Mouse (Mus musculus): ENCODE data around the gene Gramd2. TPM values are rescaled to one million over a fixed set of nuclear protein-coding genes. Genes with fewer than 3 reads are reported as not detected.

The Gramd2 gene
- total RNA-seq (2015; ENCODE audit: low replicate concordance) (not detected in 2 replicates), total RNA-seq (2017; ENCODE audit: low replicate concordance) (0.13 TPM in 1 of 2 replicates, not detected in the other)

DNA sequence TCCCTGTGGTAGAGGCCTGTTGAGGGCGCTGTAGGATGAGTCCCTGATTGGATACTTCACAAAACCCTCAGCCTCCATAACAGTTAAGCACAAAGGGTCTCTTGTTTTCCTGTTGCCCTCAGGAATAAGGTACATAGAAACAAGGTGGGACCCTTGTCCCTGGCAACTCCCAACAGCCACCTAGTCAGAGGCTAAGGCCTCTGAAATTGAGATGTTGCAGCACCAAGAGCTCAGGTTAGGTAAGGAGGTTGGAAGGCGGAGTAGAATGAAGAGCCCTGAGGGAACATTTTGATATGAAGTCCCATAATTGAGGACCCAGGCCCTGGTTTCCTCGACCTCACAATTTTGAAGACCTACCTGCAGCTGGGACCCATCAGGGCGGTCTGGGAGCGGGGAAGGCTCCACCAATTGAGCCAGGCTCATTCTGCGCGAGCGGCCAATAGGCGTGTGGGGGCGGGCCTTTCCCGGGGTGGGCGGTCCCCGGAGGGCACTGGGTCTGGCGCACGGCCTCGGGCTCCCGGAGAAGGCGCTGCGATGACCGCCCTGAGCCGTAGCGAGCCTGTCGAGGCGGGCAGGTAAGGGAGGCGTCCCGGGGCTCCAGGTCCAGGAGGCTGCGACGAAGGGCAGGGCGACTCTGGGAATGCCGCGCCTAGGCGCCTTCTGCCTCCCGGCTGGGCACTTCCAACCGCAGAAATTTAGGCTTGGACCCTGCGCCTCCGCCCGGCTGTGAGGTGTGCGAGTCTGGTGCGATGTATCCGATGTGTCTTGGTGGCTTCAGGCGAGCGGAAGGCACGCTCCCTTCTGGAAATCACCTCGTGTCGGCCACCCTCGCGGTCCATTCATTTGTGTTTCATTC lies at the start of gene Gramd2:
TSS of gene Gramd2 (plus strand) at position 467 of the 856 bp plus-strand sequence.
- no peak for ATAC-seq (replicated peaks; ENCODE audit: low FRiP score, poor library complexity, severe bottlenecking)

DNA sequence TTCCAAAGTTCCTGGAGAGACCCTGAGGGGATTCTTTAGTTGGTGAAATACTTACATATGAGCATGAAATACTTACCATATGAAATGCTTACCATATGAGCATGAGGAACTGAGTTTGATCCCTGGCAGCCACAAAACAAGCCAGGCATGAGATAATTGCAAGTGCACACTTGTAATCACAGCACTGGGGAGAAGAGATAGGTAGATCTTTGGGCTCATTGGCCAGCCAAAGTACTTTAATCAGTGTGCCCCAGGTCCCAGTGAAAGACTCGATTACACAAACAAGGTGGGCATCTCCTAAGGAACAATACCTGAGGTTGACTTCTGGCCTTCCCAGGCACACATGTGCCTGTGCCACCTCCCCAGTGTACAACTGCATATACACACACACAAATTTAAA lies 41.6 kb upstream of the Gramd2 start:
- no peak for ATAC-seq (replicated peaks; ENCODE audit: low FRiP score, poor library complexity, severe bottlenecking)

DNA sequence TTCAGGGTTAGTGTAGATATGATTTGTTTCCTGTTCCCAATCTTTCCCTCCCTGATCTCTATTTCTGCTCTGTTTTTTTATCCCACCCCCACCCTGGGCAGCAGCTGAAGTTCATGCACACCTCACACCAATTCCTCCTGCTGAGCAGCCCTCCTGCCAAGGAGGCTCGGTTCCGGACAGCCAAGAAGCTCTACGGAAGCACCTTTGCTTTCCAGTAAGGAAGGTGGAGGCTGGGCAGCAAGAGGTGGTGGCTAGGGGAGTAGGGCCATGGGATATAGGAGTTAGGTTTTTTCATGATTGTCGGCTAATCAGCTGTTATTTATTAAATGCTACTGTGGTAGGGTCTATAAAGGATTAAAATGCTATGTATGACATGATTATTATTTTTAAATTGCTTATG lies 40.0 kb upstream of the Gramd2 start:
- ATAC-seq (replicated peaks; ENCODE audit: low FRiP score, poor library complexity, severe bottlenecking): no peak

DNA sequence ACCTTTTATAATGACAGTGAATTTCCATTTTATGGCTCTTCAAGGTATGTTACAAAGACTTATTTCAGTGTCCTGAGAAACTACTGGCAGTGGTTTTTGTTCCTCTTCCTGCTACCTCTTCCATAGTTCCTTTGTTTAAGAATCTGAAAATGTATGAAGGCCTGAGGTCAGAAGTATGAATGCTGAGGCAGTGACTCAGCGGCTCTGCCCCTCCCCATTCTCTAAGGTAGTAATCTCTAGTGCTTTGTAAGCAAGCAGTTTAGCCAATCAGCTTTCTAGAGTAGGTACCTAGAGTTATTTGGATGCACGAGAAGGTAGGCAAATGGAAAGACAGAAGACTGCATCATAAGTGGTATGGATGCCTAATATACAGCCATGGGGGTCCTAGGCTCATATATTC lies 38.6 kb upstream of the Gramd2 start:
- no peak for ATAC-seq (replicated peaks; ENCODE audit: low FRiP score, poor library complexity, severe bottlenecking)

DNA sequence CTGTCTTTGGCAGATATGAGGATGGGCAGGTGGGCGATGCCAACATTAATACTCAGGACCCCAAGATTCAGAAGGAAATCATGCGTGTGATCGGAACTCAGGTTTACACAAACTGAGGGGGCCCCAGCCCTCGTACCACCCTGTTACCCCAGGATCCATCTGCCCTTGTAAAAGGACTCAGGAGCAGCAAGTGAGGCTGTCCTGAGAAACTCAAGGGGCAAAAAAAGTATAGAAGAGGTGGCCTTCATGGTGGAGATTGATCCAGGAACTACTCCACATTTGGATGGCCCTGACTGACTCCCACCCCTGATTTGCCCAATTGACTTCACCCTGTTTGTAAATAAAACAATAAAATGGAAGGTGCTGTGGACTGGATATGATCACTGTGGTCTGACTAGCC lies 30.0 kb upstream of the Gramd2 start:
- ATAC-seq (replicated peaks; ENCODE audit: low FRiP score, poor library complexity, severe bottlenecking): no peak

DNA sequence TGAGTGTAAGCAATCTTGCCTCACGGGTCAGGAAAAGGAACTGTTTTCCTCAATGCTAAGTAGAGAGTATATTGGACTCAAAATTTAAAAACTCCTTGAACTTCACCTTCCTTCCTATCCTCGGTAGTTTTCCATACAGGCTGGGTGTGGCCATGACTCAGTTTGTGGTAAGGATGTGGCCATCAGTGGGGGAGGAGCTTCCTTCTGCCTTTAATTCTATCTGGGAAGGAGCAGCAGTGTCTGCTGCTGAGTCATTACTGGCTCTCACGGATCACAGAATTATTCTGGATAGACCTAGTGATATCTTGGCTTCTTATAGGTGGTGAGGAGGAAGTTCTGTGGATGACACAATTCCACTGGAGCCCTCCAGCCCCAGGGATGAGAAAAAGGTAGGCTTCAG lies 26.6 kb upstream of the Gramd2 start:
- no peak for ATAC-seq (replicated peaks; ENCODE audit: low FRiP score, poor library complexity, severe bottlenecking)

DNA sequence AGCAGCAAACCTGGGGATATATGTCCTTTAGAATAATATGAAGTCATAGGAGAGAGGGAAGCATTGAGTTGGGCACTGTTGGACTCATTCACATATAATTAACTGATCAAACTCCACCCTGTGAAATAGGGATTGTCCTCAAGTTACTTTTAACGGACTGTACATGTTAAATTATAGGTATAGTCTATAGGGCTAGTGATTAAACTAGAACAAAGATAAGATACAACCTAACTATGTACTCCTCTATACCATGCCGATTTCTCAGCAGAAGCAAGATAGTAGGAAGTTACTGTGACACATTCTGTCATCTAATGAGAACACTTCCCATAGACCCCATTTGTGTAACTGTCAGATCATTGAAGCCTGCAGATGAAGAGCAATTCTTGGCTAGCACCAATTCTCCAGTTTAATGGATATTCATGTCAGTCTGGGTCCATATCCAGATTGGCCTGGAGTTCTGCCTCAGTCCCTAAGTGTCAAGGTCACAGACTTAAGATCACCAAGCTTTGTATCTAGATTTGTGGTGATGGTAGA lies 25.4 kb upstream of the Gramd2 start:
- no peak for ATAC-seq (replicated peaks; ENCODE audit: low FRiP score, poor library complexity, severe bottlenecking)

DNA sequence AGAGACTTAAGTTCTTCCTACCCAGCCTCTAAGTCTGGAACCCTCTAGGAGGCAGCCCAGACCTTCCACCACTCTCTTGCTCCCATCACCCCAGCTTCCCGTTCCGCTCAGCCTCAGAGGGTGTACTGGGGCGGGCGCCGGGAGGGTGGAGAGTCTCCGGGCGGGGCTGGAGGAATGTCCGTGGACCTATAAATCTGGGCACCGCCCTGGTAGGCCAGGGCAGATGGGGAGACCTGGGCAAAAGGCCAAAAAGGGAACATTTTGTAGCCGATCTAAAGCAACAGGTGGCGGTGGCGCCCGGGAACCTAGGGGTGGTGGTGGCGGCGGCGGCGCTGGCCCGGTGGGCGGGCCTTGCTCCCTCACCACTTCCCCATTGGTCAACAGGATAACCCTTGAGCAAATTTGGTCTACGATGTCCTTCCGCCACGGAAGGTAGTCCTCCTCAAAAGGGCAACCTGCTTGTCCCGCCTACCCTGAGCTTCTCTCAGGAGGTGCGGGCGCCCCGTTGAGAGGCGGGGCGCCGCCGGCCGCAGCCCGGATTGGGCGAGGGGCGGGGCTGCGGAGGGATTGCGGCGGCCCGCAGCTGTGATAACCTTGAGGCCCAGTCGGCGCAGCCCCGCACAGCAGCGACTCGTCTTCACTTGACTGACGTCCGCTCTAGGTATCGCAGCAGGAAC lies 23.8 kb upstream of the Gramd2 start, which contains the start of gene Pkm:
TSS of gene Pkm (plus strand) at position 411 of the 677 bp plus-strand sequence.
- ATAC-seq (replicated peaks; ENCODE audit: low FRiP score, poor library complexity, severe bottlenecking): 0 out of 2 replicates have a peak, but pooled peaks have one; percentile 44

DNA sequence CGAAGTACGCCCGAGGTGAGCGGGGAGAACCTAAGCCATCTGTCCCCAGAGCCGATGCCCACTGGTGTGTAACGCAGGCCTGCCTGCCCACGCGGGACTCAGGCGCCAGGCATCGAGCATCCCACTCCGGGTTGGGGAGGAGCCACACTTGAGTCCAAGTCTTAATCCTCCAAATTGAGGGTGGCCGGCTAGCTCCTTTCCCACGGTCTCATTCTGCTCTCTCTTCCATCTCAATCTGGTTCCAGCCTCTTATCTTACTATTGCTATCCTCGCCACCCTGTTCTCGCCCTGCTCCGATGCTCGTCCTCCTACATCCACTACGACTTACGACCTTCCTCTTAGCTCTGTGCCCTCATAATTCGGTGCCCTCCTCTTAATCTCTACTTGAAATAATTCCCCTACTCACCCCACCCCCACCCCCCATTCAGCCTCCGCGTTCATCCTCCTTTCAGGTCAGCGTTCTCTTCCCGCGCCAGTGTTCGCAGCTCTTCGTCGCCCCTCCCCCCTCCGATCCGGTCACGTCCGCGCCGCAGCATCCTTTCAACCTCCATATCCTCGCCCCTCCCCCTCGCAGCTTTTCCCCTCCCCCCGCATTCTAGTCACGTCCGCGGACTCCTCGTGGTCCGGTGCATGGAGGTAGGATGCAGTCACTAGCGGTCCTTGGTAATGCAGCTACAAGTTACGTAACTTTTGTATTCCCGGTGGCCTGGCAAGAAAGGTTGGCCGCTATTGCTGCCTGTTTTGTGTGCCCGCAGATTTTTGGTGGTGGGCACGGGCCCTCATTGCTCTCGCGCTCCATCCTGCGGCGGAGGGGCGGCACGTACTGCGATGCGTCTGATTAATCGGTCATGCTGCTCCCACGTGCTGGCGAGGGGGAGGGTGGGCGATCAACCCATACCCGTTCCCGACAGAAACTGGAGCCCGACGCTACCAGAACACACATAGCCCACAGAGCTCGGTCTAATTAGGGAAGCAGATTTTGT lies 23.0 kb upstream of the Gramd2 start:
- ATAC-seq (replicated peaks; ENCODE audit: low FRiP score, poor library complexity, severe bottlenecking): no peak

DNA sequence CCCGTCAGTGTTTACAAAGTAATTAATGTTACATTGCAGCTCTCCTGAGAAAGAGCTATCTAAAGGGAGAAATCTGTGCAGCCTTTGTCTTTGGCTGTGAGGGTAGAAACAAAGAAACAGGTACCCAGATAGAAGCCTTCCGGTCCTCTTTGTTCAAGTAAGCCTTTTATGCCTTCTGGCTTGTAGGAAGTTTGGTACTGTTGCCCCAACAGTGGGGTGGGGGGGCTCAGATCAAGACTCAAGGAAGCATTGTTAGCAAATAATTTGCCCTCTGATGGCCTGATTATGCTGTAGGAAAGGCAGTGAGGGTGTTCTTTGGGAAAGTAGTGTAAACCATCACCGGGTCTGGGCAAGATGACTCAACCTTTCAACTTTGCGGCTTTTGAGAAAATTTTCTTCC lies 21.8 kb upstream of the Gramd2 start:
- ATAC-seq (replicated peaks; ENCODE audit: low FRiP score, poor library complexity, severe bottlenecking): no peak

DNA sequence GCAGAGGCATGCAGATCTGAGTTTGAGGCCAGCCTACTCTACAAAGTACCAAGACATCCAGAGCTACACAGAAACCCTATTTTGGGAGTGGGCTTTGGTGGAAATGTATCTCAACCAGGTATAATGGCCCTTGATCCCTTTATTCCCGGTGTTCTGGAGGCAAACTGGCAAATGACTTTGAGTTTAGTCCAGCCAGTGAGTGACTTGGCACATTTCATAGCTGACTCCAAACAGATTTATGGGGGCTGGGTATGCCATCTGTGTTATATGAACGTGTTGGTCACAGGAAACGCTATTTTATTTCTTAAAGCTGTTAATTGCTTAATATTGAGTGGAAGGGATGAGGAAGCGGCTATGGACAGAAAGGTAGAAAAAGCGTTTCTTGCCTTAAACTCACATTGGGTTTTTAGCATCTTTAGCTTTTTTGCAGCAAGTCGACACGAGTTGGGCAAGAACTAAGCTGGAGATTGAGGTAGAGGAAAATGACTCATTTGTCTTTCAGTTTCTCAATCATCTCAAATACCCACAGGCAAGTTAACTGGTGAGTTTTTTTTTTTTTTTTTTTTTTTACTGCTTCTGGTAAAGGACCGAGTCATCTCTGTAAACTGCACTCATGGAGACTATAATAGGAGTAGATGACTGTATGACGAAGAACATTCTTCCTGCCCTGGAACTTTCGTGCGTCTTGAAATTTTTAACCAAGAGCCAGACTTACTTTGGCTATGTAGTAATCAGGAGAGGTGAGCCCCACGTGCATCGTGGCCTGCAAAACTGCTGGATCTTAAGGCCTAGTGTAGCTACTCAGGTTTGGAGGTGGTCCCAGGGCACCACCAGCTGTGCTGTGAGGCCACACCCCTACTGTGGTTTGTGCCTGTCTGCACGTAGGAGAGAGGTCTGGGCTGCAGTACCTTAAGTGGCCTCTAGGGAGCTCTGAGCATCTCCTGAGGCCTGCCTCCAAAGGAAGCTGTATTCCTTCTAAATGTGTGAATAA lies 20.6 kb upstream of the Gramd2 start:
- peak; percentile 73 for ATAC-seq (replicated peaks; ENCODE audit: low FRiP score, poor library complexity, severe bottlenecking)

DNA sequence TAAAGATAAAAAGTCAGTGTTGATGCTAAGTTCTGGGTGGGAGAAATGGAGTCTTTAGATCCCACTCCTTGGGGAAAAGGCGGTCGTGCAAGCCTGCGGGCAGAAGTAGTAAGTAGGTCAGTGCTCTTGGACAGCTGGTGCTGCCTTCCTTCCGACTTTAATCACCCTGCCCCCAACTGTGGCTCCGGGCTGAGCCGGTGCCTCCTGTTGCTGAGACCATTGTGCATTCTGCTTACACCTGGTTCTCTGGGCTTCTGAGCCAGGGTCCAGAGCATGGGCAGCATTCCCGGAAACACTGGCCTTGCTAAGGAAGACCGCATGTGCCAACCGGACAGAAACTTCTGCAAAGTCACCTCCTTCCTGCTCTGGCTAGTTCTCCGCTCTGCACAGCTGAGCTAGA lies 19.5 kb upstream of the Gramd2 start:
- ATAC-seq (replicated peaks; ENCODE audit: low FRiP score, poor library complexity, severe bottlenecking): no peak

DNA sequence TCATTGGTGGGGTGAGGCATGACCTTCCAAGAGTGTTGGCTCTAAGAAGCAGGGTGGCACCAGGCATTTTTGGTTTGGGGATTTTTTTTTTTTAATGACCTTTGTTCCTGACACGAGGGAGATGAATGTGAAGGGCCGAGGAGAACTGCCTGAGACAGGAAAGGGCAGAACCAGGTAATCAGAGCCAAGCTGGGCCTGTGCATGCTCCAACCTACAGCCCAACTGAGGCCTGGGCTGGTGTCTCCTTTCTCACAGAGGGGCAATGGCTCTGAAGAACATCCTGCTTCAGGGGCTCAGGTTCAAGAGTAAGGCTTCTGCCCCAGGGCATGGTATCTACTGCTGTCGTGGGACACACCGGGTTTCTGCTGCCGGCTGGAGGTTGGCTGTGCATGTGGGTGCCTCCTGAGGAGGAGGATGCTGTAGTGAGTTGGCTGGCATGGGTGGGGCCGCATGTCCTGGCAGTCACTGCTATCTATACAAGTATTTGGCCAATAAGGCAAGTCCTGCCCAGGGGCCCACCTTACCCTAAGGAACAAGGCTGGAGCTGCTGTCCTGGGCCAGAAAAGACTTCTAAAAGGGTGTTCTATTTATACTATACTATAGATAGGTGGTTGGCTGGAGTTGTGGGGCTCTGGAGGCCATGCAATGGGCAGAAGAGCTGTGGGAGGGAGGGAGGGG lies 18.5 kb upstream of the Gramd2 start:
- ATAC-seq (replicated peaks; ENCODE audit: low FRiP score, poor library complexity, severe bottlenecking): no peak

DNA sequence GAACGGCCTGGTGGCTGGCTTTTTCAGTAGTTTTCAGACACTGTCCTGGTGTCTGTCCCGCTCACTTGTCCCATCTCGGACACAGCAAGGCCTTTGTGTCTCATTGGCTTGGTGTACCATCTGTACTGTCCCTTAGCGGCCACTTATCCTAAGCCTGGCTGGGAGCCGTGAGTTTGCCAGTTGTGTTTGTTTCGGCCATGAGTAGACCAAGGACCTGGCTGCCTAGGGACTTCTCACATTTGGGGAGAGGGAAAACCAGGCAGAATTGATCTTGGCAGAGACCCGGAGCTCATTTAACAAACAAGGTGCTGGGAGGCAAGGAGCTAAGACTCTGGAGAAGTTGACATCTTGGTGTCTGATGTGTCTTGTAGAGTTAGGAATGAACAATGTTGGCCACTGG lies 16.7 kb upstream of the Gramd2 start:
- no peak for ATAC-seq (replicated peaks; ENCODE audit: low FRiP score, poor library complexity, severe bottlenecking)

DNA sequence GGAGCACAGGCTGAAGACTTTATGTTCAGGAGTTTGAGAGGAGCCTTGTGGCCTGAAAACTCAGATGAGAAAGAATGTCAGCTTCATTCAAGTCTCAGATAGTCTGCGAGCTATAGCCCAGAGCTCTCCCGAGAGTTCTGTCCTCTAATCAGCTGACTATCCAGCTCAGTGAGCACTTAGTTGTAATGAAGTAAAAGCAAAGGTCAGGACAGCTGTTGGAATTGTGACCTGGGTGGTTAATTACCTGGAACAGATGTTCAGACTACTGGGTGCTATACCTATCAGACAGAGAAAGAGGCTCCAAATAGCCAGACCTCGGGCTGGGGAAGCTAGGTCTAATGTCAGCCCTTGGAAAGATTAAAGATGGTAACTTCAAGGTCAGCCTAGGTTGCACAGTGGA lies 16.0 kb upstream of the Gramd2 start:
- ATAC-seq (replicated peaks; ENCODE audit: low FRiP score, poor library complexity, severe bottlenecking): no peak

DNA sequence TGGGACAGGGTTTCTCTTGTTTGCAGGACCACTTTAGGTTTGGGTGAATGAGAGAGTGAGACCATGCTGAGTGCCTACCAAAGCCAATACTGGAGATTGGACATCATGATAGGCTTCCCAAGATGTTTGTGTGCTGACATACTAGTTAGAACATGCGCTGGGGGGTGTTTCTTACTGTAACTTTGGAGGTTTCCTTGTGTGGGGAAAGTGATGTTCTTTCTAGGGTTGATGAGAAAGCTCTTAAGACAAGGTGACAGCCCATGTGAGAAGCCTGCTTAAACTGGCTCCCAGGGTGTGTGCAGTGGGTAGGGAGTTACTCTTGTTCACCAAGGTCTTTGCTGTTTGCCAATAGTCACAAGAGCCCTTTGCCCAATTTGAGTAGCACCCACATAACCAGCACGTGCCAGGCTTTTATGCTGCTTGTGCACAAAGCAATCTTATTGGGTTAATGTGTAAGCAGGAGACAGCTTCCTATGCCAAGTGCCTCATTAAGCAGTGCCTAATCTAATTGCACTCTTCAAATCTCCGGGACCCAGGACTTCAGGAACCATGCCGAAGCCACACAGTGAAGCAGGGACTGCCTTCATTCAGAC lies 15.2 kb upstream of the Gramd2 start:
- ATAC-seq (replicated peaks; ENCODE audit: low FRiP score, poor library complexity, severe bottlenecking): no peak

DNA sequence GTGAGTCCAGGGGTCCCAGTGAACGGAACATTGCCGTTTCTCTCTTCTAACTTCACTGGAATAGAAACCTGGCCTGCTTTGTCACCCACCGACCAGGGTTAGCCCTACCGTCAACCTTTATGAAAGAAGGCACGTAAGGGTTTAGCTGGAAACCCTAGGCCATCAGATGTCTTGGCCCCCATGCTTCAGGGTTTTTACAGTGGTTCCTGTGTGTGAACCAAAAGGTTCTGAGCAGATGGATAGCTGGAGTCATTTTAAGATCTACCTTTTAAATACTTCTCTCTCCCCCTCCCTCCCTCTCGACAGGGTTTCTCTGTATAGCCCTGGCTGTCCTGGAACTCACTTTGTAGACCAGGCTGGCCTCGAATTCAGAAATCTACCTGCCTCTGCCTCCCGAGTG lies 13.9 kb upstream of the Gramd2 start:
- no peak for ATAC-seq (replicated peaks; ENCODE audit: low FRiP score, poor library complexity, severe bottlenecking)

DNA sequence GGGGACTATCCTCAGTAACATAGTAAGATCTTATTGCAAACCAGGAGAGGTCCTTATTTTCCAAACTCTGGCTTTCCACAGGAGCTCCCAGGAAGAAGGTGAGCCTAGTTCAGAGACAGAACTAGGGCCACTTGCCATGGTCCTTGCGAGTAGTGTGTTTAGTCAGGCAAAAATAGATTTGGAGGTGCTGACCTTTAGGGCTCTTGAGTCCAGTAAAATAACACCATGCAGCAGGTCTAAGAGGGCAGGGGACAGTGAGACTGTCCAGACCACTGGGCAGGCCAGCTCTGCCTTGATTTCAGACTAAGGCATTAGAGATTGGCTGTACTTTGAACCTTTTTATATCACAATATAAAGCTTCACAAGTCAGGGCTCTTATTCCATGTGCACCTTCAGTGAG lies 13.1 kb upstream of the Gramd2 start:
- ATAC-seq (replicated peaks; ENCODE audit: low FRiP score, poor library complexity, severe bottlenecking): no peak
